In genomic region chr14:62454136-62454535, GRCm38 (mm10) we compare ENCODE assay signal across 14 mouse cellular contexts. TPM values are rescaled to one million over a fixed set of nuclear protein-coding genes. Genes with fewer than 3 reads are reported as not detected.
A peak's percentile ranks its signal among the peaks of the same experiment; 100 is the strongest.
DNase-seq lines count a peak whose midpoint lies in the region; ATAC-seq lines count a peak whose summit lies in the region.
"Had no signal": no experiment of that assay in that cellular context is flagged by ENCODE, and none has a peak within 500 bp of the region (broad histone marks: within the 10 kb centered on the region; RNA-seq: fewer than 3 reads in every experiment).

No protein-coding gene starts in this region.

- H3K4me3 ChIP-seq in hindbrain, embryonic 15.5 days: no peak overlapping the region
- H3K4me3 ChIP-seq in hindbrain, embryonic 12.5 days: no peak overlapping the region
- H3K4me3 ChIP-seq in neural tube, embryonic 13.5 days: no peak overlapping the region
- H3K4me3 ChIP-seq in forebrain, embryonic 16.5 days (replicated peaks; ENCODE audit: low read length): no peak overlapping the region
- H3K4me3 ChIP-seq: embryonic facial prominence, embryonic 13.5 days had no signal

- no peaks in the 10 kb centered on the region for H3K9me3 ChIP-seq in hindbrain, embryonic 15.5 days
- no peaks in the 10 kb centered on the region for H3K9me3 ChIP-seq in hindbrain, embryonic 12.5 days (replicated peaks)
- no peaks in the 10 kb centered on the region for H3K9me3 ChIP-seq in neural tube, embryonic 13.5 days
- H3K9me3 ChIP-seq in forebrain, embryonic 16.5 days (ENCODE audit: control insufficient read depth, low read length): no peaks in the 10 kb centered on the region
- H3K9me3 ChIP-seq: embryonic facial prominence, embryonic 13.5 days had no signal

- H3K36me3 ChIP-seq in hindbrain, embryonic 15.5 days: no peaks in the 10 kb centered on the region
- H3K36me3 ChIP-seq in hindbrain, embryonic 12.5 days: no peaks in the 10 kb centered on the region
- H3K36me3 ChIP-seq in neural tube, embryonic 13.5 days: no peaks in the 10 kb centered on the region
- no peaks in the 10 kb centered on the region for H3K36me3 ChIP-seq in forebrain, embryonic 16.5 days (ENCODE audit: control insufficient read depth, insufficient read depth)
- H3K36me3 ChIP-seq: embryonic facial prominence, embryonic 13.5 days had no signal

- 0 out of 2 replicates have a peak overlapping the region, but pooled peaks have one; percentile 57 for H3K27ac ChIP-seq in hindbrain, embryonic 15.5 days (replicated peaks)
- H3K27ac ChIP-seq in hindbrain, embryonic 12.5 days: no peak overlapping the region
- peak overlapping the region; percentile 83 for H3K27ac ChIP-seq in neural tube, embryonic 13.5 days (replicated peaks)
- peak overlapping the region; percentile 95 for H3K27ac ChIP-seq in forebrain, embryonic 16.5 days (ENCODE audit: low read length)
- H3K27ac ChIP-seq: embryonic facial prominence, embryonic 13.5 days; liver, embryonic 14.5 days had no signal

- 46% methylated on average over 3 of the region's 3 CpGs for WGBS in hindbrain, embryonic 15.5 days
- 66% methylated on average over 3 of the region's 3 CpGs for WGBS in hindbrain, embryonic 12.5 days
- 56% methylated on average over 3 of the region's 3 CpGs for WGBS in neural tube, embryonic 13.5 days
- WGBS in forebrain, embryonic 16.5 days: 12% methylated on average over 3 of the region's 3 CpGs

- no peak overlapping the region for H3K9ac ChIP-seq in hindbrain, embryonic 15.5 days
- no peak overlapping the region for H3K9ac ChIP-seq in hindbrain, embryonic 12.5 days
- H3K9ac ChIP-seq in neural tube, embryonic 13.5 days: no peak overlapping the region
- no peak overlapping the region for H3K9ac ChIP-seq in forebrain, embryonic 16.5 days (replicated peaks; ENCODE audit: low read depth, low read length)
- H3K9ac ChIP-seq: embryonic facial prominence, embryonic 13.5 days; liver, embryonic 14.5 days had no signal

- no peak for ATAC-seq in hindbrain, embryonic 15.5 days (ENCODE audit: low FRiP score, low read depth)
- ATAC-seq in hindbrain, embryonic 12.5 days (ENCODE audit: low FRiP score): no peak
- no peak for ATAC-seq in neural tube, embryonic 13.5 days (ENCODE audit: low read depth)
- ATAC-seq in forebrain, embryonic 16.5 days: no peak
- ATAC-seq: intestine, embryonic 16.5 days had no signal

- peaks cover 30% of the 10 kb centered on the region for H3K4me1 ChIP-seq in hindbrain, embryonic 15.5 days (replicated peaks)
- peaks cover 4% of the 10 kb centered on the region; the same call in 1 of the 2 replicates for H3K4me1 ChIP-seq in hindbrain, embryonic 12.5 days
- peaks cover 42% of the 10 kb centered on the region for H3K4me1 ChIP-seq in neural tube, embryonic 13.5 days (replicated peaks)
- peaks cover 36% of the 10 kb centered on the region for H3K4me1 ChIP-seq in forebrain, embryonic 16.5 days (replicated peaks; ENCODE audit: control insufficient read depth, insufficient read depth, low read length)

- no peaks in the 10 kb centered on the region for H3K27me3 ChIP-seq in hindbrain, embryonic 15.5 days
- H3K27me3 ChIP-seq in hindbrain, embryonic 12.5 days: peaks cover 2% of the 10 kb centered on the region; the same call in 1 of the 2 replicates
- H3K27me3 ChIP-seq in neural tube, embryonic 13.5 days: no peaks in the 10 kb centered on the region
- H3K27me3 ChIP-seq in forebrain, embryonic 16.5 days (replicated peaks; ENCODE audit: control insufficient read depth, insufficient read depth, low read length): no peaks in the 10 kb centered on the region
- H3K27me3 ChIP-seq: embryonic facial prominence, embryonic 13.5 days had no signal

- no peak for DNase-seq in neural tube, embryonic 10.5 days (ENCODE audit: extremely low spot score, low spot score)
- no peak for DNase-seq in frontal cortex, postnatal 25 days (ENCODE audit: low spot score in 2 of 2)
- DNase-seq in right cerebral cortex, postnatal 10 days (ENCODE audit: low spot score in 2 of 2): no peak
- DNase-seq: cerebellum, adult 11 months; heart, postnatal 36 days; right cerebral cortex, adult 18-20 months had no signal

- no peak overlapping the region for H3K4me2 ChIP-seq in hindbrain, embryonic 15.5 days
- H3K4me2 ChIP-seq in hindbrain, embryonic 12.5 days (replicated peaks): no peak overlapping the region
- no peak overlapping the region for H3K4me2 ChIP-seq in neural tube, embryonic 13.5 days
- H3K4me2 ChIP-seq in forebrain, embryonic 16.5 days (ENCODE audit: low read length): peak overlapping the region; percentile 36
- H3K4me2 ChIP-seq: embryonic facial prominence, embryonic 13.5 days had no signal

RNA-seq across cellular contexts. Expression of gene Gucy1b2, which starts 2.0 kb away (rescaled TPM):
- 0.67 and 1.3 TPM in 2 replicates for polyA plus RNA-seq in hindbrain, embryonic 15.5 days (2015; fragmentation: Nextera tagmentation; extraction: Ambion mirVana)
- polyA plus RNA-seq in hindbrain, embryonic 12.5 days (2016; fragmentation: Nextera tagmentation; extraction: Ambion mirVana): 0.18 and 0.38 TPM in 2 replicates
- polyA plus RNA-seq in neural tube, embryonic 13.5 days (2015; fragmentation: Nextera tagmentation; extraction: Ambion mirVana): 0.25 and 0.32 TPM in 2 replicates
- 2.7 and 2.9 TPM in 2 replicates for polyA plus RNA-seq in forebrain, embryonic 16.5 days (2015; fragmentation: Nextera tagmentation; extraction: Ambion mirVana)
- polyA plus RNA-seq: gonadal fat pad, adult 2 months; liver, embryonic 14.5 days had no signal
